Mouse (Mus musculus): ENCODE results near the gene Anapc5. TPM values are rescaled to one million over a fixed set of nuclear protein-coding genes. Genes with fewer than 3 reads are reported as not detected.

The Anapc5 gene
- total RNA-seq (2022): 100 to 1,000 TPM; 201 to 221 (median 205) TPM

DNA sequence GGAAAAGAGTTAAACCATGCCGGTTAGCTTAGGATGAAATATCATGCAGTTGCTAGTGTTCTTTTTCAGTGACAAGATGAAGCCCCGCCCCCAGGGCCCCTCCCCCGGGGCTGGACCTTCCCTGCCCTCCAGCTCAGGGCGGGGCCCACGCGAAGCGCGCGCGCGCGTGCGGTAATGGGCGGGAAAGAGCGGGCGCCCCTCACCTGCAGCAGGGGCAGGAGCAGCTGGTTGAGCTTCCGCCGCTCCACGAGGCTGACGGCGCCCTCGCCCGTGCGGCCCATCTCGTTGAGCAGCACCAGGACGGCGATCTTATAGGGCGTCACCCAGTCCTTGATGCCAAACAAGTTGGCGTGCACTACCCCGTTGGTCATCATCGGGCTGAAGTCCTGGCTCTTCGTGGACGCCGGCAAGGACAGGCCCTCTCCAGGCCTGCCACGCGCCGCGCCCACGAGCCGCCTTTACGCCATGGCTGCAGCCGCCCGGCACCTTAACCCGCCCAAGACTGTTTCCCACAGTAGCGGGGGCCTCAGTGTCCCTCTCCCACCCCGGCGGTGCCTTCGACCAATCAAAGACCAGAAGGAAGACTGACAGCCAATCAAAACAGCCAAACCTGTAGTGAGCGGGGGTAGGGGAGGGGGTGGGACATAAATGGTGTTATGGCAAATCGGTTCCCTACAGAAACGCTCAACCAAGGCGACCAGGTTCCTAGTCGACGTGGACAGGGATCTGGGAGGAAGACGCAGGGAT is at the start of gene Anapc5:
TSS of gene Anapc5 (minus strand) at position 563 of the 747 bp plus-strand sequence.
- peak; percentile 73 to 92 for DNase-seq (ENCODE audit: low spot score in 2 of 2)

DNA sequence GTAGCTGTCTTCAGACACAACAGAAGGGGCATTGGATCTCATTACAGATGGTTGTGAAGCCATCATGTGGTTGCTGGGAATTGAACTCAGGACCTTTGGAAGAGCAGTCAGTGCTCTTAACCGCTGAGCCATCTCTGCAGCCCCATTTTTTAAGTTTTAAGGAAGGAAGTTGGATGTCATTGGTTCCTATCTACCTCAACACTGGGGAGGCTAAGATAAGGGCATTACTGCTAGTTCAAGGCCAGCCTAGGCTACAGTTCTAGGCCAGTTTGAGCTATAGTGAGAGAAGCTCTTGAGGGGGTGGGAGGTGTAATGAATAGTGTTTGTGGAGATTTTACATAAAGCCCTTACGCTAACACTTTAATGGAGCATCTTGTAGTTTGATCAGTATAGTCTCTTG is 41.9 kb upstream of the Anapc5 start:
- DNase-seq (ENCODE audit: low spot score in 2 of 2): no peak

DNA sequence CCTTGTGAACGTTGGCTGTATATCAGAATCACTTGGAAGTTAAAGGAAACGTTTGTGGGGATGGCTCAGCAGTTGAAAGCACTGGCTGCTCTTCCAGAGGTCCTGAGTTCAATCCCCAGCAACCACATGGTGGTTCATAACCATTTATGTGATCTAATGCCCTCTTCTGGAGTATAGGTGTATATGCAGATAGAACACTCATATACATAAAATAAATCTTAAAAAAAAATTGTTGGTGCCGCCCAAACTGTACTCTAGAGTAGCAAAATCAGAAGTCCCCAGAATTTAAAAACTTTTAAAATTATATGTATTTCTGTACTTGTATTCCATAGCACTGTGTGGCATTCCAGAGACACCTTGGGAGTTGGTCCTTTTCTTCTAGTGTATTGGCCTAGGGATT is 34.7 kb upstream of the Anapc5 start:
- DNase-seq (ENCODE audit: low spot score in 2 of 2): no peak

DNA sequence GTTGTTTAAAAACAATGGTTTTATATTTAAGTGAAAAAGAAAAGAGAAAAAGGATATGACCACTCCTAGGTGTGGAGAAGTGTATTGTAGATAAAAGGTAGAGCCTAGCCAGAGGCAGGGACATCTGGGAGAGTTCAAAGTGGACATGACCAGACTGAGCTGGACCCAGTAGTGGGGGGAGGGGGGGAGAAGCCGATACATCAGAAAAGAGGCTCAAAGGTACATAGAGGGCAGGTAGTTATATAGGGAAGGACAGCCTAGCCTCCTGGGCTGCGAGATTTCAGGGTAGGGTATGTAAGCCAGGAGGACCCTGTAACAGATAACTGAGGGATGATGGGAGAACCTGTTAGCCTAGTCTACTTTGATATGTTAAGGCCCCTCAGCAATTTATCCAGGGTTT is 31.5 kb upstream of the Anapc5 start:
- no peak for DNase-seq (ENCODE audit: low spot score in 2 of 2)

DNA sequence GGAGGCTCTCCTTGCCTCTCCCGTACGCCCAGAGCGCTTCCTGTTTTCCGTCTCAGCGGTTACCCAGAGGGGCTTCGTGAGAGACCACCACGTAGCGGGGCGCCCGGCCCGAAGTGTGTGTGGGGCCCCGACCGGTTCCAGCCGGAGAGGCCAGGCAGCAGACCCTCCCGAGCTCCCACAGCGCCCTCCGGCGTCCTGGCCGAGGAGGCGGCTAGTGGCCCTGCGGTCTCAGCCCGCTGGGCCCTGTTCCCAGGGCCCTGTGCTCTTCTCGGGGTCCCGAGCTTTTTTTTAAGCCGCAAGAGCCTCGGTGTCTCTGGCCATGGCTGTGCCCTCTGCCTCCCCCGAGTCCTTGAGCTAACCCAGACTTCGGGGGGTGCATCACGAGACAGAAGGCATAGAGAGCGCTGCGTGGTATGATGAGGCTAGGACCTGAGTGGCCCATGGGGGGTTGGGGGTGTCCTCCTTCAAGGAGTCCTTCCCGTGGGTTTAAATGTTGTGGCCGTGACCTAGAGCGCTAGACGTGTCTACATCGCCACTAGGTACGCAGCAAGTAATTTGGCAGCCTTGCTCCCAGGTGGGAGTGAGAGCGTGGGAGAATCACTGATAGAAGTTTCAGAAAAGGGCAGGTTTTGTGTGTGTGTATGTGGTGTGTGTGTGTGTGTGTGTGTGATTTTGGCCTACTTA is 29.3 kb upstream of the Anapc5 start:
- peak; percentile 25 to 45 for DNase-seq (ENCODE audit: low spot score in 2 of 2)

DNA sequence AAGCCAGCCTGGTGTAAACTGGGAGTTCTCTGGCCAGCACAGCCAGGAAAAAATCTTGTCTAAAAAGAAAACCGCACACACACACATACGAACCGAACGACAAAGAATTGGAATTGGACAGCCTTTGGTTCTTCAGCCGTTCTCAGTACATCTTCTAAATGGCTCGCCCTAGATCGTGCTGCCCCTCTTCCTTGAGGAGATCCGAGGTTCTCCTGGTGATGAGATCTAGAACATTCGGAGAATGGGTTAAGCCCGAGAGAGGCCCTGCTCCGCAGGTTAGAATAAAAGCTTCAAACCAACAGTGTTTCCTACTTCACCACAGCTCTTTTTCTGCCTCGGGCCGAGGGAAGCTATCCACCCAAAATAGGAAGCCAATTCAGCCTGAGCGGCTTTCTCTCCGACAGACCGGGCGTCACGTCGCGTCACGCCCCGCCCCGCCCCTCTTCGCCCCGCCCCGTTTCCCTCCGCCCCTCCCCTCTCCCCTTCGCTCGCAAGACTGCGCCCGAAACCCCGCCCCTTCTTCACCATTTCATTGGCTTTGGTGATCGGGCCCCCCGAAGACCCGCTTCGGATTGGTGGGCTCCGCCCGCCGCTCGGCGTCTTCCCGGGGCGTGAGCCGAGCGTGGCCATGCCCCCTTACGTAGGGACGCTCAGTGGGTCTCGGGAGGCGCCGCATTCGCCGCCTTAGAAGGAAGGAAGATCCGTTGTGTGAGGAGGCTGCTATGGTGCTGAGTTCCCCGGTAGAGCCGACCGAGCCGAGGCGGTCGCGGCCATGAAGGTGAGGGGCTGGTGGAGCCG is 28.6 kb upstream of the Anapc5 start, which contains the start of gene Rnf34:
TSS of gene Rnf34 (plus strand) at position 528 of the 798 bp plus-strand sequence.
- peak; percentile 94 to 98 for DNase-seq (ENCODE audit: low spot score in 2 of 2)

DNA sequence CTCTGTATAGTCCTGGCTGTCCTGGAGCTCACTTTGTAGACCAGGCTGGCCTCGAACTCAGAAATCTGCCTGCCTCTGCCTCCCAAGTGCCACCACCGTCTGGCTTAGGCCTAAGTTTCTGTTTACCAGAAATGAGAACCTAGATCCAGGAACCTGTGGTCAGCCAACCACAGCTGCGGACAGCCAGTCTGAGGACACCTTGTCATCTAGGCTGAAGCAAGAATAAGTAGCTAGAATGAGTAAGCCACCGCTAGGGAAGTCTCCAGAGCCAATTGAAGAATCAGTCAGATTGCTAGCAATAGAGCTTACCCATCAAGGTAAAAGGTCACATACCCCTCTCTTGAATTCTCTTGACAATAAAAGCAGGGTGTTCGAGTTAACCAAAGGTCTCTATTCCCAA is 22.7 kb upstream of the Anapc5 start:
- no peak for DNase-seq (ENCODE audit: low spot score in 2 of 2)

DNA sequence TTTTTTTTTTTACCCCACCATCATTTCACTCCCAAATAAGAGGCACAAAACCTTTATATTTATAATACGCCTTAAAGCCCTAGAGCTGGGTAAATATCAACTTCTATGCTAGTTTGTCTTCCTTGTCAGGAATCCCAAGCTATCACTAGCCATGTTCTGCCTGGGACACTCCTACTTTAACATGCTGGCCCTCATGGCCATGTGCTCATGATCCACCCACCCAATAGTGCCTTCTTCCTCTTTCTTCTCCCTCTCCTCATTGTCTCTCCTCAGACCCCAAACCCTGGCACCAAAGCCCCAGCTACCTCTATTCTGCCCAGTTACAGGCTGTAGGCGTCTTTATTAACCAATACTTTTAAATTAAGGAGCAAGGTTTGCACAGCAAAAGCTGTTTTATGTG is 20.0 kb upstream of the Anapc5 start:
- no peak for DNase-seq (ENCODE audit: low spot score in 2 of 2)

DNA sequence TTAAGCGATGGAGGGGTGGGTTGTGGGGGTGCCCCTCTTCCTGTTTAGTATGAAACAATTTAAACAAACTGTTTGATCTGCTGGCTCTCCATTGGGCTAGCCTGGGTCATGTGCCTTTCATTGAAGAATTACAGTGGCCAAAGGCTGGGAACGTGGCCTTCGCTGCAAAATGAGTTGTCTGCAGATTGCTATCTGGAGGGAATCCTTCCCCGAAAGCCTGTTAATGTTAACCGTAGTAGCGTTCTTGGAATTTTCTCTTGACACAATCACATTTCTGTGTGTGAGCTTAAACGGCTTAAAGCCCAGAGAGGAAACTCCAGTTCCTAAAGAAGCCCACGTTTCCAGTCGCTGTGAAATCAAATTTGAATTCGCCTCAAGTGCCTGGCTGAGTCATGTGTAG is 11.9 kb upstream of the Anapc5 start:
- DNase-seq (ENCODE audit: low spot score in 2 of 2): no peak

DNA sequence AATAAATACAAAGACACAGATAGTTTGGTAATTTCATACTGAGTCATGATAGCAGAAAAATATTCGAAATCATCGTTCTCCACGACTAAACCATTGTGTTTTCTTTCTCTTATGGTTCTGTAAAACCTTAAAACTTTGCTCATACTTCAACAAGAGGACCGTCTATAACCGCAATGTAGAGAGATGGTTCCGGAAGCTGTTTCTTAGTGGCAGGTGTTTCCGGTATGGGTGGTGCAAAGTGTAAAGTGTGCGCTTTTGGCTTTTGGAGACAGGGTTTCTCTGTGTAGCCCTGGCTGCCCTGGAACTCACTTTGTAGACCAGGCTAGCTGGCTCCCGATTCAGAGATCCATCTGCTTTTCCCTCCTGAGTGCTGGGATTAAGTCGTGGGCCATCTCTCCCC is 11.4 kb upstream of the Anapc5 start:
- DNase-seq (ENCODE audit: low spot score in 2 of 2): no peak

DNA sequence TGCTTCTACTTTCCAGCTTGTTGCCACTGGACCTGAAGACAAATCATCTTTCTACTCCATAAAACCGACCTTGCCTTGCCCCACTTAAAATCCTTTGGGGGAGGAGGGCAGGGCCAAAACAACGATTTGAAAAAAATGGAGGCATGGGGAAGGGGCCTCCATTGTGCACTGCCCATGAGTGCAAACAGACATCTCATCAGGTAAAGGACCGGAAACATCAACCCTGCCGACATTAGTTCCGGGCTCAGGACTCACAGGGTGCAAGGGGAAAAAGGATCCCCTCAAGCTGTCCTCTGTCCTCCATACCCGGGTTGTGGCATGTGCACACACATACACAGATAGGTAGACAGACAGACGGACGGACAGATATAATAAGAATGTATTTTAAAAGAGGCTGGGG is 4.0 kb upstream of the Anapc5 start:
- no peak for DNase-seq (ENCODE audit: low spot score in 2 of 2)

DNA sequence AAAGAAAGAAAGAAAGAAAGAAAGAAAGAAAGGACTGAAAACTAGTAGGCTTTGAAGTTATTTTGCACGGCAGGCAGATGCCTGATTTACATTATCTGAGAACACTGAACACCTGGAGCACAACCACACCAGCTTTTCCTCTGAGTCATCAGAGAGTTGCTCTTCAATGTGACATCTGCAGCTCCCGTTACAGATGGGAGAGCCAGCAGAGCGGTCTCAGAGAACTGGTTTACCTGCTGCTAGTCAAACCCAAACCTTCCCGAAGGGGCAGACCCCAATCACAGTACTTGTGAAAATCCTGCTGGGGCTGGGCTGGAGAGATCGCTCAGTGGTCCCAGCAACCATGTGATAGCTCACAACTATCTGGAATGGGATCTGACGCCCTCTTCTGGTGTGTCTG is 3.3 kb upstream of the Anapc5 start:
- no peak for DNase-seq (ENCODE audit: low spot score in 2 of 2)

DNA sequence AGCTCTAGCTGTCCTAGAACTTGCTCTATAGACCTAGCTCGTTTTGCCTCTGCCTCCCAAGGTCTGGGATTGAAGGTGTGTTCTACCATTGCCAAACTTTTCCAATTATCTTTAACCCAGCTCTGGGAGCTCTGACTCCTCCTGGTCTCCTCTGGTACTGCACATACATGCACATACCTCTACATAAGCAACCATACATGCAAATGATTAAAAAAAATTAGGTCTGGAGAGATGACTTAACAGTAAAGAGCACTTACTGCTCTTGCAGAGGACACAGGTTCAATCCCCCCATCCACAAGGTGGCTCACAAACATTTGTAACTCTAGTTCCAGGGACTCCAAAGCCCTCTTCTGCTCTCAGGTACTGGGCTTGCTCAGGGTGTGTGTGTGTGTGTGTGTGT is 2.8 kb upstream of the Anapc5 start:
- DNase-seq (ENCODE audit: low spot score in 2 of 2): no peak

DNA sequence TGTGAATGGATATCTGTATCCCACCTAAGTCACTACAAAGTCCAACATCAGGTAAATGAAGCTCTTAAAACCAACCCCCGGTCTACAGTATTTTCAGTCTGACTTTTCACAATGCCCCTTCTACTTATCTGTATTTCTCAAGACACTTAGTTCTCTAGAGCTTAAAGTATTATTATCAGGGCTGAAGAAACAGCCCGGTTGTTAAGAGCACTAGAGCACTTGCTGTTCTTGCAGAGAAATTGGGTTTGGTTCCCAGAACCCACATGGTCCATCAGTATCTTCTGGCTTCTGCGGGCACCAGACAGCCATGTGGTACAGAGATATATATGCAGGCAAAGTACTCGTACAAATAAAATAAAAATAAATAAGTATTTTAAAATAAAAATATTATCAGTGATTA is 1.3 kb upstream of the Anapc5 start:
- DNase-seq (ENCODE audit: low spot score in 2 of 2): no peak

DNA sequence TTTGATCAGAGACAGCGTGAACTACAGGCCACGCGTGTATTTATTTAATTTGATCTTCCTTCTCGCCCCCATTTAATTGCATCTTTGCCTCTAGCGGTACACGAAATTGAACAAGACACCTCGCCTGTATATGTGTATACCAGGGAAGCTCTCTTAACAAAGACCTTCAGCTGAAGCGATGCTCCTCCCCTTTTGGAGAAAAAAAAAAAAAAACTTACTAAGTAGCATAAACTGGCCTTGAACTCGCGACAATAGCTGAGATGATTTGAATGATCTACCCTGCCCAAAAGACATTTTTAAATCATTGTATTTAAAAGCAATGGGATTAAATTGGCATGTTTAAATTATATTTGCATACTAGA is 366 bp upstream of the Anapc5 start:
- DNase-seq (ENCODE audit: low spot score in 2 of 2): no peak

DNA sequence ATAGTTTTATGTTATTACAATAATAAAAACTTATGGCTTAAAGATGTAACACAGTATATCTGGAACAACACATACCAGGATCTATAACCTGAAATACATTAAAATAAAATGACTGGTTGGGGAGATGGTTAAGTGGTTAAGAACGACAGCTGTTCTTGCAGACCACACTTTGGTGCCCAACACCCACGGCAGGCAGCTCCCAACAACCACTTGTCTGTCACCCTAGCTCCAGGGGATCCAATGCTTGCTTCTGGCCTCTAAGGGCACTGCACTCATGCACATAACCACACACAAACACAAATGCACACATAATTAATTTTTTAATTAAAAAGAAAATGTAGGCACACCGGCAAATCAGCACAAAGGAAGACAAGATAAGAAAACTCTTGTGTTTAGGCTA is 8.4 kb downstream of the Anapc5 start:
- DNase-seq (ENCODE audit: low spot score in 2 of 2): no peak

DNA sequence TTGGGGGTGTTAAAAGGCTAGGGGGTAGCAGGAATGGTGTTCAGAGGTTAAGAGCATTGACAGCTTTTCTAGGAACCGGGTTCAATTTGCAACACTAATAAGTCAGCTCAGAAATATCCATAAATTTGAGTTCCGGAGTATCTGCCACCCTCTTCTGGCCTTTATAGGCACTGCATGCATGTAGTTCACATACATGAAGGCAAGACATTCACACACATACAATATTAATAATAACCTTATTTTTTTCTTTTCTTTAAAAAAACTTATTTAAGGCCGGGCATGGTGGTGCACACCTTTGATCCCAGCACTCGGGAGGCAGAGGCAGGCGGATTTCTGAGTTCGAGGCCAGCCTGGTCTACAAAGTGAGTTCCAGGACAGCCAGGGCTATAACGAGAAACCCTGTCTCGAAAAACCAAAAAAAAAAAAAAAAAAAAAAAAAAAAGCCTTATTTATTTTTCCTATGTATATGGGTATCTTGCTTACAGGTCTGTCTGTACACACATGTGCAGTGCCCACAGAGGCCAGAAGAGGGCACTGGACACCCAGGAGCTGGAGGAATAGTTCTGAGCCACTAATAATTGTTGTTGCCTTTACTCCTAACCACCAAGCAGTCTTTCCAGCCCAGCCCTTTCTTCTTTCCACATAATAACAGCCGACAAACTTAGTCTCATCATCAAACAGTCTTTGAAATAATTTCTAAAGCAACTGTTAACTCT is 9.6 kb downstream of the Anapc5 start:
- no peak for DNase-seq (ENCODE audit: low spot score in 2 of 2)

DNA sequence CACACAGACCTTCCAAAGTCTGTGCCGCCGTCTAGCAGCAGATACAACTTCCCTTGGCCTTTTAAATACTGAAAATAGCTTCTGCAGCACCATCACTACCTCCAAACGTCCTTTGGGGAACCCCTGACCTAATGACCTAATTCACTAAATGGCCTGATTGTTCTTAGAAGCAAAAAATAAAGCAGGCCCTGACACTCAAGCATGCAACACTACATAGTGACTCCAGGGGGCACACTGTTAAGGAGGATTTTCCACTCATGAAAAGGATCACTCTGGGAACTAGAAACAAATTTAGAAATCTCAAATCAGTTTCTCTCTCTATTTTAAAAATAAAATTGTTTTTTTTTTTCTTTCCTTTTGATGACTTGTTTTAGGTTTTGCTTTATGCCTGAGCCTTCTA is 15.6 kb downstream of the Anapc5 start:
- DNase-seq (ENCODE audit: low spot score in 2 of 2): no peak

DNA sequence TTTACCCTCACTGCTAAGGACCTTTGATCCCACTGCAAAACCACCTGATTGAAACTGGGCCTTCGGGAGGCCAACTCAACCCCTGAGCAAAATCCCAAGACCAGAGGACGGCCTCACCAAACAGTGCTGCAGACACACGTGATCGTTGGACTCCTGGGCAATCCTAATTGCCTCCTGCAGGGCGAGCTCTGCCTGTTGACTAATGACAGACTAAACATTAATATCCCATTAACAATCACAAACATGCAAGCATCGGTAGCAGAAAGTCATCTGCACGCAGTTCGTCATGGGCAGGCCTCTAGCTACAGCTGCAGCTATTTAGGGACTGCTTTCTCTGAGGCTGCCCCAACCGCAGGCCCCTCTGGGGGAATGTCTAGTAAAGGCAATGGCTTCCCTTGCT is 18.4 kb downstream of the Anapc5 start:
- DNase-seq (ENCODE audit: low spot score in 2 of 2): no peak

DNA sequence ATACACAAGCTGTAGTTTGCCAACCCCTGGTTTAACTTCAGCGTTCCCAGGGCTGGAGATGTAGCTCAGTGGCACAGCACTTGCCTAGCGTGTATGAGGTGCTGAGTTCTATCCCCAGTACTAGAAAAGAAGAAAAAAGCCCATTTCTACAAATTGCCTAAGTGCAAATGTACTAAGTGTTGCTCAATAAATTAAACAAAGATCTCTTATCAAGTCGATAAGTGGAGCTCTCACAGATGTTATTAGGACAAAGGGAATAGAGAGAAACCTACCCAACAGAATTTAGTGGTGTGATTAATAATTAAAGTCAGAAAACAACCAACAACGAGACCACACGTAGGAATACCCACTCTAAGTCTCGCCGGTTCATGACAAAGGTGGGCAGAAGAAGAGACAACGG is 19.5 kb downstream of the Anapc5 start:
- DNase-seq (ENCODE audit: low spot score in 2 of 2): no peak

DNA sequence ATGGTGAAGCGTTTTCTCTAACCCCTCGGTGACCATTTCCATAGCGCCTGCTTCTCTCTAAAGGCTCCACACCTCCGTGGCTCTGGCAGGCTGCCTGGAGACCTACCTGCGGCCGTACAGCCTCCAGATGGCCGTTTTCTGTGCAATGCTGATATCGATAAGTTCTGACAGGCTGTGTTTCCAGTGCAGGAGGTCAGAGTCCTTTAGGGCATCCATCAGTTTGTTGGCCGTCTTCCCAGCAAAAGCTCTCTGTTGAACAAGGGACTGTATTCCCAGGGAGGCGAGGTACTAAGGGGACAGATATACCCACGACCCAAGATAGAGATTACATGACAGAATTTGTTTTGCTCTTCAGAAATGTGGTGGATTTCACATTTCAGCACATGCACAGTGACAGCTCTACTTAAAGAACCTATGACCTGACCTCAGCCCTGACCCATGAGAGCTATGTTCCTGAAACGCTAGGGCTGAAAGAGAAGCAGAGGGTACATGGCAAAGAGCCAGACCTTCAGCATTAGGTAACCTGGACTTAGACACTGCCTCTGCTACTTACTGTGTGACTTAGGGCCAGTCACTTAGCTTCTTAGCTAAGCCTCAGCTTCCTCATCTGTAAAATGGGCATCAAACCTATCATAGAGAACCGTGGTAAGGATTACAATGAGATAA is 20.7 kb downstream of the Anapc5 start:
- DNase-seq (ENCODE audit: low spot score in 2 of 2): no peak

Measured in left cerebral cortex, adult 8-10 months (tissue).